Mouse (Mus musculus) kidney, adult 2 months (tissue): ENCODE measurements around the gene Nrm. TPM values are rescaled to one million over a fixed set of nuclear protein-coding genes. Genes with fewer than 3 reads are reported as not detected.
A peak's percentile ranks its signal among the peaks of the same experiment; 100 is the strongest.

Experiments used
- DNase-seq: peaks from one replicate; pipeline ENCODE4 v3.0.0; 2021
- H3K27ac ChIP-seq: fragments of 200-500 bp; 2 replicates; pipeline ENCODE4 v1.5.1; 2012; ENCODE audit warnings: low read depth, low read length, control low read depth, inconsistent platforms; ENCODE audit not compliant: insufficient read depth
- H3K27me3 ChIP-seq: fragments of 200-500 bp; replicated peaks from 2 replicates; pipeline ENCODE4 v1.6.1; 2012; ENCODE audit warnings: mild to moderate bottlenecking, moderate library complexity, low read length, inconsistent platforms; ENCODE audit not compliant: control insufficient read depth, insufficient read depth
- H3K36me3 ChIP-seq: fragments of 200-500 bp; 2 replicates; pipeline ENCODE4 v1.6.1; 2012; ENCODE audit warnings: mild to moderate bottlenecking, moderate library complexity, low read length, inconsistent platforms; ENCODE audit not compliant: control insufficient read depth, insufficient read depth
- H3K4me1 ChIP-seq: fragments of 200-500 bp; 2 replicates; pipeline ENCODE4 v1.6.1; 2011; ENCODE audit warnings: low read length; ENCODE audit not compliant: control insufficient read depth, insufficient read depth
- H3K4me3 ChIP-seq: fragments of 200-500 bp; 2 replicates; pipeline ENCODE4 v1.5.1; 2011; ENCODE audit warnings: mild to moderate bottlenecking, low read depth, low read length, control low read depth; ENCODE audit not compliant: insufficient read depth
- CTCF ChIP-seq: fragments of 200-500 bp; conservative IDR thresholded peaks from 2 replicates; pipeline ENCODE4 v1.5.1; 2011; ENCODE audit warnings: low read depth, mild to moderate bottlenecking, control low read depth, low read length, moderate library complexity, mixed read lengths; ENCODE audit not compliant: insufficient read depth, insufficient read length
- POLR2A ChIP-seq: fragments of 200-500 bp; IDR thresholded peaks from one replicate; pipeline ENCODE4 v1.6.1; 2011; ENCODE audit warnings: low read depth, low read length, control low read depth
- WGBS: fragments of 180-500 bp; shearing (Covaris S2); methylation state at CpG from one replicate; pipeline ENCODE4 v1.1.7; 2018; 5-methylcytosine and 5-hydroxymethylcytosine counted together
- polyA plus RNA-seq: library from polyadenylated mRNA; depleted of rRNA; stranded (reverse); fragments of >200 nt; gene quantifications from 2 replicates; pipeline ENCODE4 v1.2.3, GENCODE M21; 2012; rRNA removed

Gene Nrm
- polyA plus RNA-seq, 1 experiment: 6.3 TPM

DNA sequence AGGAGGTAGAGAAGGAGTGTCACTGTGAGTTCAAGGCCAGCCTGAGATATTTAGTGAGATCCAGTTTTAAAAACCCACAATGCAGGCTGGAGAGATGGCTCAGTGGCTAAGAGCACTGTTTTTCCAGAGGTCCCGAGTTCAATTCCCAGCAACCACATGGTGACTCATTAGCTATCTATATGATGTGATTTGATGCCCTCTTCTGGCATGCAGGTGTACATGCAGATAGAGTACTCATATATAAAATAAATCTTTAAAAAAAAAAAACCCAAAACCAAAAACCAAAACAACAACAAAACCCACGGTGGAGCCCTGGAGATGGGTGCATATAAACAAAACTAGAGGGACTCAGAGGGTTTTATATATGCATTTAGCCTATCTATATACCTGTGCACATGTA lies 46.5 kb downstream of the Nrm start:
- 68% methylated on average over 2 of the region's 2 CpGs for WGBS
- Histone ChIP-seq H3K36me3 (no peaks in the 10 kb centered on the region), H3K4me1 (peaks cover 11% of the 10 kb centered on the region; the same call in 1 of the 2 replicates), H3K4me3 (no peak overlapping the region), H3K27ac (no peak overlapping the region), H3K27me3 (no peaks in the 10 kb centered on the region)
- DNase-seq: no peak
- TF ChIP-seq CTCF (no peak), POLR2A (no peak)

DNA sequence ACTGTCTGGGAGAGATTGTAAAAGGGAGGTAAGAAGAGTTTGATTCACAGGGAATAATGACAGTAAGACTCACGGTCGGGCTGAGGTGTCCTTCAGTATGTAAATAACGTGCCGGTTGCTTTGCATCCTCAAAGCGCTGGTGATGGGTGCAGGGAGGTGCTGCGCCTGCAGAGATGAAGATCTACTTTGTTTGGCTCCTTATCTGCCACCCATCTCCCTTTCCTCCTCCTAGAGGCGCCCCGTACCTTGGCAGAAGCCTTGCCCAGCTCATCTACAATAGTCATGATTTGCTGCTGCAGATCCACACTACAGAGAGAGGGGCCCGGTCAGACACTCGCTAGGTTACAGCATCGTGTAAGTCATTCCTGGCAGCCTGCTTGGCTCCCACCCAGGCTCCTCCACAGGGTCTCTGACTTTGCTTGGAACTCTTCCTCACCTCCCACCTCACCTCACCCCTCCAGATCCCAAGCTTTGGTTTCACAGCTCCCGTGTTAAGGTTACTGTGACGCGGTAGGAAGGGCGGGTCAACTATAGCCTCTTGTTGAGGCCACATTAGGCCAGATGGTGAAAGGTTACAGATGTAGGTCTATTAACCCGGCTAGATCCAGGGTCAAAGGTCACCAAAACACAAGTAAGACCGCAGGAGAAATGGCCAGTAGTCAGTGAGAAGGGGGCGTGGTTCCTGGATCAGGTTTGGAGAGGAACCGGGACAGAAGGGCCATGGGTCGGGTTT lies 48.2 kb downstream of the Nrm start:
- Histone ChIP-seq H3K27ac (peak overlapping the region; percentile 14; the same call in 1 of the 2 replicates), H3K36me3 (no peaks in the 10 kb centered on the region), H3K27me3 (no peaks in the 10 kb centered on the region), H3K4me3 (peak overlapping the region; percentile 58), H3K4me1 (peaks cover under 1% of the 10 kb centered on the region; the same call in 1 of the 2 replicates)
- no peak for DNase-seq
- 13% methylated on average over 20 of the region's 20 CpGs for WGBS
- TF ChIP-seq CTCF (no peak), POLR2A (no peak)

DNA sequence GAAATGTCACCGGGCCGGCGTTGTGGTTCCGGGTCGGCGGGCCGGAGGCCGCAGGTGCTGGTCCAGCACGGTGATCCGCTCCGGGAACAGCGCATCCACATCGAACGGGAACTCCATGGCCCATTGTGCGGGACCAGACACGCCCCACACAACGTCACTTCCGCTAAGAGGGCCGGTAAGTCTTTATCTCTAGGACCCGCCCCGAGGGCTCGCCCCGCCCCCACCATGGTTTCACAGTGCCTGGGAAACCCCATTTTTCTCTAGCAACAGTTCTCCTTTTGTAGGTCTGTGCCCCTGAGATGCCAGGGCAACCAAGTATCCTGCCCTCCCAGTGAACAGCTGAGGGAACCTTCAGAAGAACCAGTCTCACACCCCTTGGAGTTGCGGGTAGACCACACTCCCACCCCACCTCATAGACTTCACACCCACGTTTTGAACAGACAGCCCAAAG lies 48.8 kb downstream of the Nrm start, which contains the start of gene Atat1:
TSS of gene Atat1 (minus strand) at position 157 of the 451 bp plus-strand sequence.
- Histone ChIP-seq H3K36me3 (no peaks in the 10 kb centered on the region), H3K27me3 (no peaks in the 10 kb centered on the region), H3K27ac (peak within 1 kb of the TSS; percentile 14; the same call in 1 of the 2 replicates), H3K4me1 (no peaks in the 10 kb centered on the region), H3K4me3 (peak within 1 kb of the TSS; percentile 58)
- 3% methylated on average over 25 of the region's 25 CpGs for WGBS
- DNase-seq: peak; percentile 97
- TF ChIP-seq CTCF: no peak
- TF ChIP-seq POLR2A: peak; percentile 54

DNA sequence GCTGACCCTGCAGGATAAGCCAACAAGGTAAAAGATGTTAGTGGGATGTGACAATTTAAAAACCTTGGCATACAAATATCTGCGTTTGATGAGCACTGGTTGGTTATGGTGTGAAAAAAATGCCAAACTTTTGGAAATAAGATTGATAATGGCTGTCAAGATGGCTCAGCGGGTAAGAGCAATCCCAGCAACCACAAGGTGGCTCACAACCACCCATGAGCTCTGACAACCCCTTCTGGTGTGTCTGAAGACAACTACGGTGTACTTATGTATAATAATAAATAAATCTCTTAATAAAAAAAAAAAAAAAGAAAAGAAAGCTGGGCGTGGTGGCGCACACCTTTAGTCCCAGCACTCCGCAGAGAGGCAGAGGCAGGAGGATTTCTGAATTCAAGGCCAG lies 53.9 kb downstream of the Nrm start:
- no peak overlapping the region for H3K27ac ChIP-seq
- no peak for DNase-seq

More for the DNA sequence above, 53.9 kb downstream of the Nrm start:
- TF ChIP-seq CTCF: 0 out of 2 replicates have a peak, but pooled peaks have one; percentile 9
- TF ChIP-seq POLR2A: no peak
- 80% methylated on average over 6 of the region's 6 CpGs for WGBS
- Histone ChIP-seq H3K27me3 (no peaks in the 10 kb centered on the region), H3K36me3 (peaks cover 11% of the 10 kb centered on the region), H3K4me3 (no peak overlapping the region), H3K4me1 (peaks cover 7% of the 10 kb centered on the region; the same call in 1 of the 2 replicates)

Other genes starting within 250 kb of the Nrm start
- gene Gm9573, start 234.7 kb upstream of the Nrm start, polyA plus RNA-seq: not detected in 2 replicates
- not detected in 2 replicates for gene Mucl3, start 217.6 kb upstream of the Nrm start, polyA plus RNA-seq
- 21.5 and 31.3 TPM in 2 replicates for gene Vars2, start 193.7 kb upstream of the Nrm start, polyA plus RNA-seq
- gene Gtf2h4, start 187.6 kb upstream of the Nrm start, polyA plus RNA-seq: 28.7 and 29.1 TPM in 2 replicates
- gene Ddr1, start 156.7 kb upstream of the Nrm start, polyA plus RNA-seq: 91.2 and 109 TPM in 2 replicates
- gene Ier3, start 39.6 kb upstream of the Nrm start, polyA plus RNA-seq: 26.3 and 28.4 TPM in 2 replicates
- 45.3 and 45.7 TPM in 2 replicates for gene Flot1, start 38.1 kb upstream of the Nrm start, polyA plus RNA-seq
- 98.9 and 109 TPM in 2 replicates for gene Tubb5, start 23.0 kb upstream of the Nrm start, polyA plus RNA-seq
- 5.7 TPM in 2 replicates for gene Mdc1, start 19.8 kb upstream of the Nrm start, polyA plus RNA-seq
- 12.4 and 17.8 TPM in 2 replicates for gene Ppp1r18, start 4.3 kb downstream of the Nrm start, polyA plus RNA-seq
- gene Dhx16, start 18.5 kb downstream of the Nrm start, polyA plus RNA-seq: 50.1 and 65.0 TPM in 2 replicates
- 118 and 132 TPM in 2 replicates for gene 2310061I04Rik, start 36.1 kb downstream of the Nrm start, polyA plus RNA-seq
- gene Atat1, start 48.8 kb downstream of the Nrm start, polyA plus RNA-seq: 42.9 and 54.6 TPM in 2 replicates
- gene Mrps18b, start 55.1 kb downstream of the Nrm start, polyA plus RNA-seq: 91.4 and 94.1 TPM in 2 replicates
- gene Ppp1r10, start 55.1 kb downstream of the Nrm start, polyA plus RNA-seq: 24.3 and 26.6 TPM in 2 replicates
- 59.4 and 63.6 TPM in 2 replicates for gene Abcf1, start 108.4 kb downstream of the Nrm start, polyA plus RNA-seq
- 20.5 and 23.8 TPM in 2 replicates for gene Gnl1, start 118.5 kb downstream of the Nrm start, polyA plus RNA-seq
- 18.5 and 19.0 TPM in 2 replicates for gene Prr3, start 118.9 kb downstream of the Nrm start, polyA plus RNA-seq
- gene H2-T24, start 159.2 kb downstream of the Nrm start, polyA plus RNA-seq: 3.5 and 5.4 TPM in 2 replicates
- 174 and 175 TPM in 2 replicates for gene H2-T23, start 171.5 kb downstream of the Nrm start, polyA plus RNA-seq
- 70.6 and 73.2 TPM in 2 replicates for gene H2-T22, start 181.4 kb downstream of the Nrm start, polyA plus RNA-seq
- gene Gm6034, start 181.6 kb downstream of the Nrm start, polyA plus RNA-seq: not detected in 2 replicates
- gene Gm11127, start 197.1 kb downstream of the Nrm start, polyA plus RNA-seq: 13.9 and 14.8 TPM in 2 replicates